Mouse (Mus musculus) embryo, embryonic 9.5 days (tissue): ENCODE data around the gene Gpr87.
"Not testable (repeated sequence)": the region's sequence is repeated elsewhere in the genome, so short reads cannot be mapped to it uniquely, and the experiment has no call there.

Experiments used
- DNase-seq: peaks from one replicate; pipeline ENCODE4 v3.0.0-alpha.2; 2017; ENCODE audit errors: extremely low spot score

Gpr87 gene

DNA sequence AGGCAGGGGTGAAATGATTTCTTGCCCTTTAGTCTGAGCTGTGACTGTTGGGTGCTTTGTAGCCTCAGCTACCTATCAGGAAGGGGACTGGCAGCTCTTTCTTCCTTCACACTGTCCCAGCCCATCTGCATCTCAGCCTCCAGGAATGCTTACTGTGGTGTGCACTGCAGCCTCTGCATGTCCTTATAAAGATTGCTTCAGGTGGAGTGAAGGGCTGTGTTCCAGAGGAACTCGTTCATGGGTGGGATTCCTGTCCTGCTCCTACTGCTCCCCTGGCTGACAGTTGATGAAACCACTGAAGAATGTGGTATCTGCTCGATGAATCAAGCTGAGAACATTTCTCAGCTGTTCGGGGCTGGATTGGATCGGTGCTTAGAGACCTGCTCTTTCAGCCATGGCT lies 7.6 kb downstream of the Gpr87 start:
- DNase-seq = no peak

DNA sequence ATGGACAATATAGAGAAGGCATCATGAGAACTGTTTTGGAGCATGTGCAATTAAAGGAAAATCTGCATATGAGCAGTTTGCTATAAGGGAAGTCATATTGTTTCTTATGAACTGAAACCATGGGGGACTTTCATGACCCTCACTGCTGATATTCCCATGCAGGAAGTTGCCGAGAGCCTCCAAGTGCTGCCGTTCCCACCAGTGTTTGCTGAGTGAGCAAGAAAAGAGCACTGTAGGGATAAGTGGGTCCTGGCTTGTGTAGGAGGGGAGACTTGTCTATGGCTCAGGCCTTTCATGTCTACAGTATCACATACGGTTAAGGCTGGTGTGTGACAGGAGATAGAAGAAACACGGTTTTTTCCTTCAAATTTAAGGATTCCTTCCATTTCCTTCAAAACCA lies 9.2 kb downstream of the Gpr87 start:
- DNase-seq = no peak

DNA sequence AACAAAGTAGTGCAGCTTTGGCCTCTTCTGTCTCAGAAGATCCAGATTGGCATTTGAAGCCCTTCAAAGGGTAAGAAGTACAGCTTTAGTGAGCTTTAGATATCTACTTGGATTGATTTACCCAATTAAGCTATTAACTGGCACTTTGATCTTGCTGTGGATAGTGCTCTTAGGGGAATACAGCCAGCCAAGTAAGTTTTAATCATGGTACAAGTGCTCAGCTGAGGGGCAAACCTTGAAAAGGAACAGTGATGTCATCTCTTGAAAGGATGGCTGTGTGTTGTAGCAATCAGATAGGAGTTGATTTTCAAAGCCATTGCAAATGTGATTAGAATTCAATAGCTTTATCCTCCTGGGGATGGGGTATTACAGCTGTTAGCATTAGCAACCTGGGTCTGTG lies 12.8 kb downstream of the Gpr87 start:
- no peak for DNase-seq

DNA sequence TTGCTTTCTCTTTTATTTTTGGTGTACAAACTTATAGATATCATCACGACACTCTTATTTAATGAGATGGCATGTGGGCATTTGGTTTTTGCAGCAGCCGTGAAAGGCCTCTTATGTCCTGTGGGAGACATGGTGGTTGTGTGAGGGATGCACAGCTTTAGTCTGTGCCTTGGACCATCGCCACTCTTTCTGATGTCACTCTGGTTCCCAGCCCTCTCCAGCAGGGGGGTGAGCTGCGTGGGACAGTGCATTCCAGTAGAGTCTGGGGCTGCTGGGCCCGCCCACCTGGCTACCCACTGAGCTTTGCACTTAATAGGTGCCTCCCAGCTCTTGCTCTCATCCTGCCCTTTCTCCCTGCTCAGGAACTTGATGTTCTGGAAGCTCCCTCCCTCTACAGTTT lies 13.8 kb downstream of the Gpr87 start:
- DNase-seq = no peak

DNA sequence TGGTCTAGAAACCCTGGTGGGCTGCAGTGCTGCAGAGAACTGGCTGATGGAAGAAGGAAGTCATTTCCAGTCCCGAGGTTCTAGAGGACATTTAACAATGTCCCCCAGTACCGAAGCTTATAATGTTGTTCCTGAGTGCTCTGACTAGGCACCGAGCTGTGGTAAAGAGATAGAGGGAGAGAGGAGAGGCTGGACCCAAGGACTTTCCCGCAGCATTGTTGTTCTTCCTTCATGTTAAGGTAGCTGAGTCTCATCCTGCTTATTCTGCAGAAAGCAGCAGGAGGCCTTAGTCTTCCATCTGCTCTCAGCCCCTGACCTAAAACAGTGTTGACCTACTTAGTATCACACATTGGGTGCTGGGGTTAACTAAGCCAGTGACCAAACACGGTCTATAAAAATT lies 18.0 kb downstream of the Gpr87 start:
- no peak for DNase-seq

DNA sequence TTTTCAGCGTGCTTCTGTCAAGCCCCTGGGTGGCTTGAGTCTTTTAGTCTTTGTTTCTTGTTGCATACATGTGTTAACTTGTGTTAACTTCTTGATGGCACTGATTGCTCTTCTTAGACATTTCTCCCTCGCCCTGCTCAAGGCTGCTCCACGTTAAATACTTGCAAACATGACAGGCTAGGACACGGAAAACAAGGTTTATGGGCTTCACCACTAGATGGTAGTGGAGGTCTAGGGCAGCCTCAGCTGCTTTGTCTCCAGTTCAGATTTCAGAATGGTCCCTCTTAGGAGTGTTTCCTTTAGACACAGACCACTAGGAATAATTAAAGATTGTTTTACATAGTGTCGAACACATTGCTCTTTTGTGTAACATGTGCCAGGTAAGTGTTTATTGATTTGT lies 19.7 kb downstream of the Gpr87 start:
- DNase-seq = peak; percentile 43

DNA sequence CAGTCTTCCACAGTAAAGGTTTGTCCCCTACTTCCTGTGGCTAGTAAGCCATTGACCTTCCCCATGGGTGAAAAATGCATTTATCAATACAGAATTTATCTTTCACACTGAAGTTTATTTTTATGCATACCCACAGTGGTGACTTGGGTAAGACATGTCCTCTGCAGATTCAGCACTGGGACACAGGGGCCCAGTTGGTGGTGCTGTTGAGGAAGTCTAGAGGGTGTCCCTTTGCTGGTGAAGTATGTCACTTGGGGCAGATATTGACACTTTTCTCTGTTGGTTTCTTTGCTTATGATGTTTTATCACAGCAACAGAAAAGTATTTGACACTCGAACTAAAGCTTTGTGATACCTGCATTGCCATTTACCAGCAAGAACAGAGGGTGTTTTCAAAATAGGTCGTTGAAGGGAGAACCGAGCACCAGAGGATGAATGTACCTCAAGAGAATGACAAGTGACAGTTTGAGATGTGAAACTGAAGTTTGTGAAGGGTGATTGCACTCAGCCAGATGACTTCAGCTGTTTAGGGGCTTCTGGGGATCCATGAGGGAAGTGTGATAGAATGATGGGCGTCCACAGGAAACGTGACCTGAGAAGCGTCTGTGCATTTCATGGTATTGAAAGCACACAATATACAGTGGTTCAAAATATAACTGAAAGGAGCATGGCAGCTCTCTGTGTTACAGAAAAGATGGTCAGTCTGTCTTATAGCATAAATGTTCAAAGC lies 20.3 kb downstream of the Gpr87 start:
- no peak for DNase-seq

DNA sequence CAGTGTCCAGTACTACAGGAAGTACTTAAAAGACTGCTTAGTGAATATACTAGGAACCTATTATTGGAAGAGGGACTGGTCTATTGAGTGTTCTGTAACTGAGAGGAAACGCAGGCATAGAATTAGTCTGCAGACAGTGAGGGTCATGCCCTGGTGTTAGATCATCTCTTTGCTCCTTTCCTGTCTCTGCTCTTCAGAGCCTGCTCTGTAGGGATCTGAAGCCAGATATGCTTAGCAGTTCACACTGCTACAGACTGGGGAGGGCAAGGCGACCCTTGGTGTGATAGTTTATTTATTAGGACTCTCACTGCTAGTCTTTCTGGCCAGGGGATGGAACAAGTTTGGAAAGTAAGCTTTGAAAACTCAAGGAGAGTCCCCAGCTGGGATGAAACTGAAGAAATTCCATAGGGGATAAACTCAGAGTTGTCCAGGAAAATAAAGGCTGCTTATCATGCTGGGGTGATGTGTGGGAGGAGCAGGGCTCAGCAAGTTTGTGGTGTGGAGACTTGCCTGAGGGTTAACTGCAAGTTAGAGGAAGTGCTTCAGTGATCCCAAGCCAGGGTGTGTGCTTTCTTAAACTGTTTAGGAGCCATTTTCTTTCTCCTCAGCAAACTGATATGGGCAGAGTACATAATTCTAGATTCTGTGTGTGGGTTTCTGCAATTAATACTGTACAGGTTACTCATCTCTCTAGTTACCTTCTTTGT lies 24.8 kb downstream of the Gpr87 start:
- no peak for DNase-seq

DNA sequence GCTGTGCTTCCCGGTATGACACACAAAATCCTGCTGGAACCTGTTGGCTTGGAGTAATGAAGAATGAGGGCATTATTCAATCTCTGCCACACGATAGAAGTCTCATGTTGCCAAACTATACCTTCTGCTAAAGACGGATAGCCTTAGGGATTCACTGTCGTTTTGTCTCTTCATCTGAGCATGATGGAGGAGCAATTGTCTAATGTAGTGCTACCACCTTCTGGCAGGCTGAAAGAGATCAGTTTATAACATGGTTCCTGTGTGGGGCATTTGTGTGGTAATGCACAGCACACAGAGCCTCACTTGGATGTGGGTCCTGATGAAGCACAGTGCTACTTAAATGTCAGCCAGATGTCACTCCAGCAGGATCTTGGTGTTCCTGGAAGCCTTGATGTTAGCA lies 25.7 kb downstream of the Gpr87 start:
- no peak for DNase-seq

DNA sequence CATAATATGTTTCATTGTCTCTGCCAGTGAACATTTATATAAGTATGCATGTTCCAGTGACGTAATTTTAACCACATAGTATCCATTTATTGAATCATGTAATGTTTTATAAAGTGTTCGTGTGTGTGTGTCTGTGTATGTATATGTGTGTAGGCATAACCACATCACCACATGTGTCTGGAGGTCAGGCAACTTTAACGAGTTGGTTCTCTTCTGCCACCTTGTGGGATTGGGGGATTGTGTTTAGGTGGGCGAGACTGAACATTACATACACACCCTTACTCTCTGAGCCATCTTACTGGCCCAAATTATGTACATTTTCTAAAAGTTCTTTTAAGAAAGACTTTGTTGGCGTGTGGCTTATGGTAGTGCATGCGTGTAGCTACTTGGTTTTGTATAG lies 26.4 kb downstream of the Gpr87 start:
- no peak for DNase-seq

DNA sequence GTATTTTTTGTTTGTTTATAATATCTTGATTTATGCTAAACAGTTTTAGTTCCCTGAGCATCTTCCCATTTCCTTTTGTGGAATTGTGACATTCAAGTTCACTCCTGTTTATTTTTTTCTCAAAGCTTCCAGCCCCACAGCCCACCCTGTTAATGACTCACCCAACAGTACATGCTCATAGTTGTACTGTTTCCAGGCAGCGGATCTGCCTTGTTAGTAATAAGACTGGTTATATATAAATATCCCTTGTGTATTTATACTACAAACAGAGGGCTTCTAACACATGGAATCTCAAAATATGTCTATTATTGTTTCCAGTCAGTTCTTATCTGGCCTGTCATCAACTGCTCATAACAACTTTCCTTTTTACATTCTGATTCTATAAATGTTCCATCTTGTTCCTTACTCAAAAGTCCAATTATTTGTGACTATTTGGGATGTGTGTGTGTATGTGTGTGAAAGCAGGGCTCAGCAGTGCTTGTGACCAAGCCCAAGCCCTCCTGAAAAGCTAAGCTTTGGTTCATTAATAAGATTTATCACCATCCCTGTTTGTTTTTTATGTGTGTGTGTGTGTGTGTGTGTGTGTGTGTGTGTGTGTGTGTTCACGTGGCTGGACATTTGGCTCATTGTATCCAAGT lies 27.4 kb downstream of the Gpr87 start:
- no peak for DNase-seq

DNA sequence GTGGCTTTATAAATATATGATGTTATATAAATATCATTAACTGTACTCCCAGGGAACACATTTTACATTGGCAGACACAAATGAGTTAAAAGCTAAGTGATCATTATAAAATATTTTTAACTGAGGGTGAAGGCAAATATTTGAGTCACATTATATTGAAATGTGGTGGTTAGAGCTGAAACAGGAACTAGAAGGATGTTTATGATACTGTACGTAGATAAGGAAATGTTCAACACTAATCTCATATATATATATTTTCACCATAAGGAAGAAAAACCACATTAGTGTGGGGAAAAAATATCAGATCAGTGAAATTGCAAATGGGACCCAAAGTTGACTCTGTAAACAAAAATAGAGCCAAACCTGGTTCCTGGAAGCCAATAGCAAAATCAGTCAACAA lies 34.4 kb downstream of the Gpr87 start:
- no peak for DNase-seq

DNA sequence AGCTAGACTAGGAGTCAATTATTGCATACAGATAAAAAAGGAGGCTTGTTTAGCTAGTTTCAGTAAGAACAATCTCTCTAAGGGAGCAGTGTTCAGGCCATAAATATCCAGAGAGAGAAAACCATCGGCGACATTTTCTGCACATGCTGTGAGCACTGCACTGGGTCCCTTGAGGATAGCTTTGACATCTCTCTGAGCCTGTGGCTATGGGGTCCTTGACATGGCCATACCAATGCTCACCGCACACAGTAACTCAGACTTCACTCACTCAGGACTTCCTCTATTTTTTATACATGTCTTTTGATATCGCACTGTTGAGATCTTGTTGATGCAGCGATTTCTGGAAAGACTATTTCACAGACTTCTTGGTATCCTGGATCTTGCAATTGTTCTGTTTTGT lies 37.9 kb downstream of the Gpr87 start:
- no peak for DNase-seq

DNA sequence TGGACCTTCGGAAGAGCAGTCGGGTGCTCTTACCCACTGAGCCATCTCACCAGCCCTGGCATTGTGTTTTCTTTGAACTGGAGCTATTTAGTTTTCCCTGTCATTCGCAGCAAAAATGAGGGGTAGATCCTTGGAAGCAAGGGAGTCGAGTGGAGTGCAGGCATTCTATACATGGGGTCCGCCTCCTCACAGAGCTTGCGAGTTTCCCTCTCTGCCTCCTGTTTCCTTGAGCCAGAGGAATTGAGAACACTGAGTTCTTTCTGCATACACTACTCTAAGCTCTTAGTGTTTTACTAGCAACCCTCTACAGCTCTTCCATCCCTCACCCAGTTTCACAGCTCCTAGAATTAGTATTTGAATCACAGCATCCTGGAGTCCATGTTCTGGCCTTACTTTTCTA lies 39.5 kb downstream of the Gpr87 start:
- DNase-seq = no peak

DNA sequence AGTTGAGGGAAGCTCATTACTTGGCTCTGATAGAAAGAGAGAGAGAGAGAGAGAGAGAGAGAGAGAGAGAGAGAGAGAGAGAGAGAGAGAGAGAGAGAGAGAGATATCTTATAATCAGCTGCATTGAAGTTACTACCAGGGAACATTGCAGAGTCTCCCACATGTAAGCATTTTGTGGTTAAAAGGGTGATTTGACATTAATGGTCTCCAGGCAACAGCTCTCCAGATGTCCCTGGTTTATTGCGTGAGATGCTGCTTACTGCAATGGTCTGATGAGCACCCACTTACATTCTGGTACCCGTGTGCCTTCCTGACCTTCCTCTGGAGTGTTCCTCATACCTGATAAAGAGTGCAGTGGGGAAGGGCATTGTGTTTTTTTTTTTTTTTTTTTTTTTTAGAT lies 40.0 kb downstream of the Gpr87 start:
- DNase-seq = no peak

DNA sequence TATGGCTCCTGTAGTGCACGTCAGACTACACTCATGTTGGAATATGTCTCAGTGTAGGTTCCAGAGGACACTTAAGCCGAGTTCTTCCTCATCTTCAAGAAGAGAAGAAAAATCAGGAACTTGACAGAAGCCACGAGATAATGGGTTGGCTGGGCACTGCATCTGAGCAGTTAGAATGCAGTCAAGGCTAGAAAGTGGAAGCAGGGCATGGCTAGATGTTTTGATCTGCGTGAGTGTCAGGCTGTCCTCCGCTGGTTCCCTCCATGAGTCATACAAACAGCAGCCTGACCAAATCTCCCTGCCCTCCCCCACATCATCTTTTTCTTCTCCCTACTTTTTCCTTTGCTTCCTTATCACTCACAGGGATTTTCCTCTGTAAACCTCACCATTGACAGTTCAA lies 41.5 kb downstream of the Gpr87 start, which contains the start of gene P2ry14:
Gene P2ry14, minus strand, starts transcription at position 195 of the 400 bp plus-strand sequence.
- no peak for DNase-seq

DNA sequence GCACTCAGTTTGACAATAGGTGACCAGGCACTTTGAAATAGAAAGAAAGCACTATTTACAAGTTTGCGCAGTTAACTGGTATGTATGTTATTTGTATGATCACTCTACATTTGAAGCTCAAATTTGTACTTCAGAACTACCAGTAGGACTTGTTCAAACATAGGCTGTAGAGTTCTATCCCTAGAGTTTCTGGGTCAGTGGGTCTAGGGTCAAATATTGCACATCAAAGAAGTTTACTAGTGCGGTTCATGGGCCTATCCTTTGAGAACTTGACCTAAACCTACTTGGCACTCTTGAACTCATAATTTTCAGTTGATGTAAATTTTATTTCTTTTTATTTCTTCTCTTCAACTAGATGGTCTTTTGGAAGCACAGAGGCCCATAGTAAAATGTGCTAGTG lies 44.3 kb downstream of the Gpr87 start:
- no peak for DNase-seq

DNA sequence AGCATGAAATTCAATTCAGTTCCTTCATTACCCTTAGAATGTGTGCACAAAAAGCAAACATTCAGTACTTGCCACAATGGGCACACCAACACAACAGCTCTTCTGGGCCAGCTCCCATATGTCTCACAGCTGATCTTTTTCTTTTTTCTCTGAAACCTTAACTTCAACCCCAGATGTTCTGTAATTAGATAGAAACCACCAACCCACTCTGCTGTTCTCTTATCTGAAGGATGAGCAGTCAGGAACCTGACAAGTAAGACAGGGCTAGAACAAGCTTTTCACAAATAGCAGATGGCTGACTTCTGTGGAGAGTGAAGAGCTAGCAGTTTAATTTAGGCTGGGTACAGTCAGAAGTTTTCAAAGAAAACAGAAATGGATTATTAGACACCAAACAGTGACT lies 45.3 kb downstream of the Gpr87 start:
- DNase-seq = no peak

DNA sequence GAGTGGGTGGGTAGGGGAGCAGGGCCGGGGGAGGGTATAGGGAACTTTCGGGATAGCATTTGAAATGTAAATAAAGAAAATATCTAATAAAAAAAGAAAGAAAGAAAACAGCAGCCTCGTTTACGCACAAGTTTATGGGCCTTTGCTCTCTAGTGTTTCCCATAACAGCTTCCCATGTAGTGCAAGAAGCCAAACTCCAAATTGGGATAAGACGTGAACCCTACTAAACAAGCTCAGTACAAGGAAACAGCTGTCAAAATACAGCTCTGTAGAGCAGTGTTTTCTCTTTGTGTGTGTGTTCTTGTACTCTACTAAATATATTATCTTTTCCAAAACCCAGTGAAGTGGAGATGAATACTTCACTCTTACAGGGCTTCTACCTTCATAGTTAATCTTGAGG lies 49.7 kb downstream of the Gpr87 start:
- no peak for DNase-seq

DNA sequence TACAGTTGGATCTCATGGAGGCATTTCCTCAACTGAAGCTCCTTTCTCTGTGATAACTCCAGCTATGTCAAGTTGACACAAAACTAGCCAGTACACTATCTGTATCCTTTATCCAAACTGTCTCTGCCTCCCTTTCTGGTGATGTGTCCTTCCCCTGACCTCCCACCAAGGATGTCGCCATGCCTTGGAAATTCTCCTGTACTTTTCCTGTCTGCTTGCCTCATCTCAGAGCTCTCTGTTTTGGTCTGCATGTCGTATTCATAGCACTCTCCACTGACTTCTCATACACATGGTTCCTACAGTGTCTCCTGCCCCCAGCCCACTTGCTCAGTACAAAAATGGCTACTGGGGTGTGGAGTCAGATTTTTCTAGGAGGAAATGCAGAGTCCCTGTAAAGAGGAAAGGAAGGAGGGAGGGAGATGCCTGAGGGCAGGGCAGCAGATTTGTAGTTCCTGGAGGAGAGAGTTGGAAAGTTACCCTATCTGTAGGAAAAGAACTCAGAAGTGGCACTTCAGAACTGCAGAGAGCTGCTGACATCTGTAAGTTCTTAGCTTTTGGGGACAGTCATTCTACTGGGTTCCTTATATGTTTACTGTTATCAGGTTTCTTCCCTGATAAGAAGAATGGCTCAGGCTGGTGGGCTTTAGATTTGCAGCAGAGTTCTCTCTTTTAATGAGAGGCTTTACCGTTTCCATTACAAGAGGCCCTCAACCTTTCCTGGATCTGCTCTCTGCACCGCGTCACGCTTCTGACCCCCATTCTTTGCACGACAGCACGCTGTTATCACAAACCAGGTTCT lies 53.2 kb downstream of the Gpr87 start:
- no peak for DNase-seq

DNA sequence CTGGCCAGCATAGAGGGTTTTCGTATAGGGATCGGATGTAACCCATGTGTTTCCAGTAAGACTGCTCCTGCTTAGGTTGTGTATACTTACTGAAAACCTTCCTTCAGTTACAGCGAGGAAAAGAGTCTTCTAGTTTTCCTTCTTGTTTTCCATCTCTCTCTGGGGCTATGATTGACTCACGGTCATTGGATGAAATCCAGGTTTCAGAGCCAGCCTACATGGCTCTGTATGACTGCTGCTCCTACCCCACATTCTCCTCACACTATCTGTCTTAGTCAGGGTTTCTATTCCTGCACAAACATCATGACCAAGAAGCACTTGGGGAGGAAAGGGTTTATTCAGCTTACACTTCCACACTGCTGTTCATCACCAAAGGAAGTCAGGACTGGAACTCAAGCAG lies 54.0 kb downstream of the Gpr87 start:
- DNase-seq = not testable (repeated sequence)

DNA sequence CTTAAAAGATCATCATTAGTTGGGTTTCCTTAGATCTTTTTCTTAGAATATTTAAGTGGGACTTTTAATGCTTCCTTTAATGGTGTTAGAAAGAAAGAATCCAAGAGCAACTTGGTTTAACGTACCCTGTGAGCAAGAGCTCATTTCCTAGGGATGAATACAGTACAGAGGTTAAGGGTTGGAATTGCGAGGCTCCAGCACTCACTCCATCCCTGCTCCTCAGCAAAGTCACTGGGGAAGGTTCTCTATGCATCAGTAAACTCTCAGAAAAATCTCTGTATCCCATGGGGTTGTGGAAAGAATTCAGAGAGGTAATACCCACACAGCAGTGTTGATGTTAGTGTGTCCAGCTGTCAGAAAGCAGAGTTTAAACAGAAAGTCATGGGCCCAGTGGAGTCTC lies 54.8 kb downstream of the Gpr87 start:
- no peak for DNase-seq
